Mouse (Mus musculus) heart, embryonic 15.5 days (tissue): ENCODE results near the gene Naalad2. TPM values are rescaled to one million over a fixed set of nuclear protein-coding genes. Genes with fewer than 3 reads are reported as not detected.
"Not testable (repeated sequence)": the region's sequence is repeated elsewhere in the genome, so short reads cannot be mapped to it uniquely, and the experiment has no call there.

Experiments
- ATAC-seq: fragments of 200-750 bp; cut with Nextera tagmentation; replicated peaks from 2 replicates; pipeline ENCODE4 v1.8.0; 2017; ENCODE audit warnings: low read depth, moderate TSS enrichment; ENCODE audit not compliant: insufficient number of reproducible peaks, insufficient read depth, low FRiP score
- H3K27ac ChIP-seq: fragments of 300-500 bp; sonication (generic); 2 replicates; pipeline ENCODE4 v1.5.1; 2015; ENCODE audit warnings: mild to moderate bottlenecking, inconsistent platforms
- H3K27me3 ChIP-seq: fragments of 300-500 bp; sonication (generic); 2 replicates; pipeline ENCODE4 v1.6.1; 2015; ENCODE audit warnings: inconsistent platforms
- H3K36me3 ChIP-seq: fragments of 300-500 bp; sonication (generic); 2 replicates; pipeline ENCODE4 v1.6.1; 2015; ENCODE audit warnings: mild to moderate bottlenecking, inconsistent platforms
- H3K4me1 ChIP-seq: fragments of 300-500 bp; sonication (generic); replicated peaks from 2 replicates; pipeline ENCODE4 v1.6.1; 2015; ENCODE audit warnings: inconsistent platforms
- H3K4me2 ChIP-seq: fragments of 300-500 bp; sonication (generic); 2 replicates; pipeline ENCODE4 v1.6.1; 2015; ENCODE audit warnings: inconsistent platforms, mild to moderate bottlenecking, moderate library complexity
- H3K4me3 ChIP-seq: fragments of 300-500 bp; sonication (generic); 2 replicates; pipeline ENCODE4 v1.5.1; 2015; ENCODE audit warnings: mild to moderate bottlenecking, inconsistent platforms
- H3K9ac ChIP-seq: fragments of 300-500 bp; sonication (generic); 2 replicates; pipeline ENCODE4 v1.6.1; 2015; ENCODE audit warnings: mild to moderate bottlenecking, inconsistent platforms
- H3K9me3 ChIP-seq: fragments of 300-500 bp; sonication (generic); replicated peaks from 2 replicates; pipeline ENCODE4 v1.6.1; 2016; ENCODE audit warnings: inconsistent platforms
- WGBS: fragments of 180-500 bp; shearing (Covaris S2); methylation state at CpG from one replicate; pipeline ENCODE4 v1.1.7; 2015; ENCODE audit warnings: mixed read lengths; 5-methylcytosine and 5-hydroxymethylcytosine counted together
- polyA plus RNA-seq: library from polyadenylated mRNA; unstranded; fragments of >200 nt; fragmentation: Nextera tagmentation; extraction: Ambion mirVana; gene quantifications from 2 replicates; pipeline ENCODE4 v1.2.1, GENCODE M21; 2015

The Naalad2 gene
- polyA plus RNA-seq, 1 experiment from 2014 or later, result 5.7 TPM

DNA sequence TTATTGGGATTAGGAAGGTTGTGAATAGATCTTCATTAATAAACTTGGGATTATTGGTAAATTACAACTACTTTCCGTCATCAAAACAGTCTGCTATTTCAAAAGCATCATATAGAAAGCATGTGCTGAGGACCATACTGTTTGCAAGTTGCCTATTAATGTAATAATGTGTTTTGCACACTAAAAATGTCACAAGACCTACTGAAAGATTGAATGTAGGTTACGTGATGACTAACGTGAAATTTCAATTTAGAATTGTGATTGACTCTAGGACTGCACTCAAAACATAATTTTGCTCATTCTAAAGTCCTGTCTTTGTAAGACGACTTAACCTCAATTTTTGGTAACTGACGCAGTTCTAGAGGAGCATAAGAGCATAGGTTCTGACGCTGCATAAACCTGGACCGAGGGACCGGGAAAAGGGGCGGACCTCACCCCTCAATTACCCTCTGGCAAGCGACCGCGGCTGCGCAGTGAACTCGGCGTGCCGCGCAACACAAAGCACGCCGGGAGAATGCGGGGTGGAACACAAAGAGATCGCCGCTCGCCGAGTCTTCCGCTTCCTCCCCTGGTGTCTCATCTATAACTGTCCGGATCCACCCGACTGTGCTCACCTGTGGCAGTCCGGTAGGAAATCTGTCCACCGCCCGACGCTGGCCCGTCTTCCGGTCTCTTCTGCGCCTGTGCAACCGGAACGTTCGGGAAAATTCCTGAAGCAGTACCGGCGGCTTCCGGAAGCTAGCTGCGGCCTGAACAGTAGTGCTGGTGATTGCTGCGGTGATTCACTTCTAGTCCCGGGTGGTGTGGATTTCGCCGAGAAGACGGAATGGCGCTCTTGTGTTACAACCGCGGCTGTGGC, 111.0 kb downstream of the Naalad2 start, which contains the start of gene Chordc1:
TSS of gene Chordc1 (plus strand) at position 555 of the 859 bp plus-strand sequence.
- Histone ChIP-seq H3K27ac (peak within 1 kb of the TSS; percentile 85), H3K9me3 (no peaks in the 10 kb centered on the region), H3K9ac (peak within 1 kb of the TSS; percentile 89), H3K36me3 (no peaks in the 10 kb centered on the region), H3K4me2 (peak within 1 kb of the TSS; percentile 86), H3K27me3 (no peaks in the 10 kb centered on the region), H3K4me1 (peaks cover 8% of the 10 kb centered on the region), H3K4me3 (peak within 1 kb of the TSS; percentile 78)
- WGBS, result 3% methylated on average over 49 of the region's 49 CpGs
- peak; percentile 99 for ATAC-seq

DNA sequence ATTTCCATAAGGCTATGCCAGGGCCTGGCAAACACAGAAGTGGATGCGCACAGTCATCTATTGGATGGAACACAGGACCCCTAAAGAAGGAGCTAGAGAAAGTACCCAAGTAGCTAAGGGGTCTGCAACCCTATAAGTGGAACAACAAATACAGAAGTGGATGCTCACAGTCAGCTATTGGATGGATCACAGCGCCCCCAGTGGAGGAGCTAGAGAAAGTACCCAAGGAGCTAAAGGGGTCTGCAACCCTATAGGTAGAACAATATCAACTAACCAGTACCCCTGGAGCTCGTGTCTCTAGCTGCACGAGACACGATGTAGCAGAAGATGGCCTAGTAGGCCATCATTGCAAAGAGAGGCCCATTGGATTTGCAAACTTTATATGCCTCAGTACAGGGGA, 124.1 kb downstream of the Naalad2 start:
- ATAC-seq, H3K27me3 ChIP-seq, H3K36me3 ChIP-seq, H3K4me2 ChIP-seq, H3K4me1 ChIP-seq, H3K9ac ChIP-seq, H3K9me3 ChIP-seq, H3K4me3 ChIP-seq, H3K27ac ChIP-seq: not testable (repeated sequence)
- WGBS, result 35% methylated on average over 5 of the region's 5 CpGs

DNA sequence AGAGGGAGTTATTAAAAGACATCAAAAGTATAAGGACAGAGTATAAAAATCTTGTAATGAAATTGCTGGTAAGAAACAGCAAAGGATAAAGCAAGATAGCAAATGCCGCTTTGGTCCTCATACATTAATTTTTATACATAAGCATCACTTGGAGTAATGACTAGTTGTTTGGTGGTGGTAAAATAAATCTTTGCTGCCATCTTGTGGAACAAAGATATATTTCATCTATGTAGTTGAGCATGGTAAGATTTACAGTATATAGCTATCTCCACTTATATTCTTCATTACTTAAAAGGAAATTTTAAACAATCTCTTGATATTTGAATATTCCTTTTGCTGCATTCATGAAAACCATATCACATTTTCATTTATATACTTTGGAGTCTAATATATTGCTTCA, 125.3 kb downstream of the Naalad2 start:
- Histone ChIP-seq H3K9me3 (no peaks in the 10 kb centered on the region), H3K9ac (no peak overlapping the region), H3K4me3 (no peak overlapping the region), H3K27ac (no peak overlapping the region), H3K27me3 (no peaks in the 10 kb centered on the region), H3K4me1 (no peaks in the 10 kb centered on the region), H3K4me2 (no peak overlapping the region), H3K36me3 (no peaks in the 10 kb centered on the region)
- ATAC-seq, result no peak
- 42% methylated on average over 1 of the region's 1 CpGs for WGBS

DNA sequence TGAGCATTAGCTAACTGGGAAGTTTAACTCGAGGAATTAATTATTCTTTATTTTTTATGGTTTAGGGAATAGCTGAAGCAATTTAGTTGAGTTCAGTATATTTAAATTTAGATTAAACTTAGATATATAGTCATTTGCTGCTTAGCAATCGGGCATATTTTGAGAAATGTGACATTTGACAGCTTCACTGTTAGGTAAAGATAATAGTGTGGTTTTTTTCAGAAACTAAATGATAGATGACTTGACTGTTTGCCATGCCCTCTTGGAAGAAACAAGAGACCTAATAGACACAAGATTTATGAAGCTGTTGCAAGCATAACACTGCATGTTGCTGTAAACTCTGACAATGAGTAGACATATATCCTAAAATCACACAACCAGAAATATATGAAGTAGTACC, 126.0 kb downstream of the Naalad2 start:
- Histone ChIP-seq H3K4me1 (no peaks in the 10 kb centered on the region), H3K27me3 (no peaks in the 10 kb centered on the region), H3K4me3 (no peak overlapping the region), H3K27ac (no peak overlapping the region), H3K4me2 (no peak overlapping the region), H3K36me3 (no peaks in the 10 kb centered on the region), H3K9ac (no peak overlapping the region), H3K9me3 (no peaks in the 10 kb centered on the region)
- WGBS, result 37% methylated on average over 2 of the region's 2 CpGs
- ATAC-seq, result no peak

DNA sequence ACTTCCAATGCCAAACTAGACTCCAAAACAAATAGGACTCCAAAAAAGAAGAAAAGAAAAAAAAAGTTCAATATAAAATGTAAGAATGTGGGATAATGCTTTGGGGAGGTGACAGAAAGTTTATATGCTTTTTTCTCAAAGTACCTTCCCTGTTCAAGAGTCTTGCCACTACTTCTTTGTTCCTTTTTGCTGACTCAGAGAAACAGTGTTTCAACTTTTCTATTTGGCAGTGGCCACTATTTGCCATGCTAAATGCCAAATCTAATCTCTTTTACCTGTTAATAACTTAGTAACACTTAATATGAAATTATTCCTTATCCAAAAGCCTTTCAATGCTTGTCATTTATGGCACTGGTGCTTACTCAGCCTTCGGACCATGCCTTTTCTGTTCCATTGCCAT, 126.9 kb downstream of the Naalad2 start:
- Histone ChIP-seq H3K4me3 (no peak overlapping the region), H3K4me2 (no peak overlapping the region), H3K27me3 (no peaks in the 10 kb centered on the region), H3K27ac (no peak overlapping the region), H3K9me3 (no peaks in the 10 kb centered on the region), H3K36me3 (no peaks in the 10 kb centered on the region), H3K9ac (no peak overlapping the region), H3K4me1 (no peaks in the 10 kb centered on the region)
- no peak for ATAC-seq
- 85% methylated on average over 1 of the region's 1 CpGs for WGBS

Other genes starting within 250 kb of the Naalad2 start
- 74.6 and 75.4 TPM in 2 replicates for gene Chordc1, start 110.9 kb downstream of the Naalad2 start, polyA plus RNA-seq
- not detected in 2 replicates for gene Ubtfl1, start 1.4 kb upstream of the Naalad2 start, polyA plus RNA-seq
- gene Mbd3l2, start 27.7 kb upstream of the Naalad2 start, polyA plus RNA-seq, result not detected in 2 replicates
- gene Zfp558, start 75.3 kb upstream of the Naalad2 start, polyA plus RNA-seq, result 2.6 and 3.4 TPM in 2 replicates
- not detected in 2 replicates for gene Mbd3l1, start 75.4 kb upstream of the Naalad2 start, polyA plus RNA-seq